9 mouse cellular contexts compared by ENCODE assay signal in the genomic region with DNA sequence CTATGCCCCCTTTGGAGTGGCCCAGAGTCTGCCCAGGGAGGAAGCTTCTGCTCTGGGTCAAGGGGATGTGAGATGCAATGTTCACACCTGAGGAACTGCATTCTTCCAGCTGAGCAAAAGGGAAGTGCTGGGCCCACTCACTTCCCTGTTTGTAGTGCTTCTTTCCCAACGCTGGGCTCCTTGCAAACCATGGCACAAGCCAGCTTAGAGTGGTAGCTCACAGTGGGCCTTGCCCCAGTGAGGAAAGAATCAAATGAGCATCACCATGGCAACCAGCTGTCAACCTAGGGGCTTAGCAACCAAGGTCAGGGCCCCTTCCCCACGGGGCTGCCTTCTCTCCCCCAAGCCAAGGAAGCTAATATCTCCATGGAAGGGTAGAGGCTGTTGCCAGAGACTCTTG. TPM values are rescaled to one million over a fixed set of nuclear protein-coding genes. Genes with fewer than 3 reads are reported as not detected.
DNase-seq lines count a peak whose midpoint lies in the region; ATAC-seq and TF ChIP-seq lines count a peak whose summit lies in the region.
"Had no signal": no experiment of that assay in that cellular context is flagged by ENCODE, and none has a peak within 500 bp of the region (broad histone marks: within the 10 kb centered on the region; RNA-seq: fewer than 3 reads in every experiment).

No protein-coding gene starts in this region.

- H3K27ac ChIP-seq in heart, adult 2 months: peak overlapping the region; percentile 40
- peak overlapping the region; percentile 84 for H3K27ac ChIP-seq in intestine, embryonic 15.5 days

- 35% methylated on average over 2 of the region's 2 CpGs for WGBS in heart, adult 2 months
- 30% methylated on average over 2 of the region's 2 CpGs for WGBS in intestine, embryonic 15.5 days

- no peaks in the 10 kb centered on the region for H3K9me3 ChIP-seq in intestine, embryonic 15.5 days

- no peak for TF ChIP-seq EP300 in heart, adult 2 months (IDR thresholded peaks at IDR 0.05; ENCODE audit: insufficient read depth, low read depth, low read length)

- no peak for TF ChIP-seq POLR2A in heart, adult 2 months (IDR thresholded peaks at IDR 0.05; ENCODE audit: insufficient read depth, low read depth, low read length)

- no peak overlapping the region for H3K4me3 ChIP-seq in heart, adult 2 months
- H3K4me3 ChIP-seq in intestine, embryonic 15.5 days (replicated peaks): no peak overlapping the region

- H3K4me1 ChIP-seq in heart, adult 2 months (ENCODE audit: control insufficient read depth, insufficient read depth, low read length): peaks cover 2% of the 10 kb centered on the region; the same call in 1 of the 2 replicates
- H3K4me1 ChIP-seq in intestine, embryonic 15.5 days (replicated peaks): peaks cover 35% of the 10 kb centered on the region

- no peak for TF ChIP-seq CTCF in heart, adult 2 months (IDR thresholded peaks at IDR 0.05)

- H3K9ac ChIP-seq in heart, adult 2 months (ENCODE audit: low read depth, low read length): no peak overlapping the region
- H3K9ac ChIP-seq in intestine, embryonic 15.5 days: no peak overlapping the region

- peak; percentile 2 to 24 for DNase-seq in heart, adult 2 months
- no peak for DNase-seq in heart, adult 9 months (ENCODE audit: low spot score in 2 of 2)
- peak; percentile 44 for DNase-seq in testis, postnatal 10 days (ENCODE audit: low spot score)
- DNase-seq in testis, postnatal 14 days (ENCODE audit: low spot score): no peak
- DNase-seq in cerebellum, adult 11-12 months: no peak
- DNase-seq in adipocyte (ENCODE audit: low spot score): no peak

- H3K79me2 ChIP-seq in heart, adult 2 months (replicated peaks; ENCODE audit: control insufficient read depth, insufficient read depth, low read length): no peaks in the 10 kb centered on the region

- no peaks in the 10 kb centered on the region for H3K36me3 ChIP-seq in heart, adult 2 months (ENCODE audit: control insufficient read depth, insufficient read depth, low read length)
- no peaks in the 10 kb centered on the region for H3K36me3 ChIP-seq in intestine, embryonic 15.5 days

- no peaks in the 10 kb centered on the region for H3K27me3 ChIP-seq in heart, adult 2 months (ENCODE audit: control insufficient read depth, insufficient read depth, low read length)
- peaks cover 18% of the 10 kb centered on the region for H3K27me3 ChIP-seq in intestine, embryonic 15.5 days (replicated peaks)

- intact Hi-C loops in heart, adult 2 months (cut with DNase I): loop anchor here (10.0 kb wide), 1 partner anchor 158 kb away; no protein-coding TSS in a partner anchor

- no peak for ATAC-seq in intestine, embryonic 15.5 days
- peak; percentile 47 for ATAC-seq in megakaryocyte progenitor cell, adult 5-6 weeks (replicated peaks; ENCODE audit: poor library complexity)

- peak overlapping the region; percentile 58 for H3K4me2 ChIP-seq in intestine, embryonic 15.5 days (replicated peaks)

RNA-seq across cellular contexts. Expression of a gene that starts 20.2 kb away (rescaled TPM):
- total RNA-seq in heart, adult 2 months (2021): 10 to 100 TPM; 18.0 to 20.5 TPM
- polyA plus RNA-seq in heart, adult 2 months (2012; rRNA removed): 12.4 and 35.3 TPM in 2 replicates
- 7.0 and 8.4 TPM in 2 replicates for polyA plus RNA-seq in intestine, embryonic 15.5 days (2015; fragmentation: Nextera tagmentation; extraction: Ambion mirVana)
- total RNA-seq in megakaryocyte progenitor cell, adult 5-6 weeks (2015): not detected in 2 replicates
- not detected in 2 replicates for total RNA-seq in megakaryocyte progenitor cell, adult 5-6 weeks (2017)
- total RNA-seq: left cerebral cortex, postnatal 36 days had no signal

RNA-seq across cellular contexts. Expression of a gene that starts 45.7 kb away (rescaled TPM):
- total RNA-seq in heart, adult 2 months (2021): under 1 TPM; 0.47 to 0.91 TPM
- 1.2 and 1.8 TPM in 2 replicates for polyA plus RNA-seq in heart, adult 2 months (2012; rRNA removed)
- polyA plus RNA-seq in intestine, embryonic 15.5 days (2015; fragmentation: Nextera tagmentation; extraction: Ambion mirVana): 0.55 and 0.95 TPM in 2 replicates
- total RNA-seq in megakaryocyte progenitor cell, adult 5-6 weeks (2015): 2.0 and 5.3 TPM in 2 replicates
- 2.5 and 2.9 TPM in 2 replicates for total RNA-seq in megakaryocyte progenitor cell, adult 5-6 weeks (2017)
- total RNA-seq: left cerebral cortex, postnatal 36 days had no signal

RNA-seq across cellular contexts. Expression of a gene that starts 53.7 kb away (rescaled TPM):
- total RNA-seq in heart, adult 2 months (2021): under 1 TPM; 0.08 to 0.11 TPM
- 0.06 TPM in 1 of 2 replicates, not detected in the other for polyA plus RNA-seq in heart, adult 2 months (2012; rRNA removed)
- polyA plus RNA-seq in intestine, embryonic 15.5 days (2015; fragmentation: Nextera tagmentation; extraction: Ambion mirVana): 0.23 and 0.36 TPM in 2 replicates
- total RNA-seq in megakaryocyte progenitor cell, adult 5-6 weeks (2015): not detected in 2 replicates
- not detected in 2 replicates for total RNA-seq in megakaryocyte progenitor cell, adult 5-6 weeks (2017)

Comparison
In these comparisons a context has a peak if more than half of its experiments do, and no peak if none do; other contexts are left out.
1. DNase-seq: peak in heart, adult 2 months (2 of 2) and testis, postnatal 10 days (single experiment); none in heart, adult 9 months (0 of 2), testis, postnatal 14 days (single experiment), cerebellum, adult 11-12 months (single experiment) and adipocyte (single experiment).
2. RNA of a gene that starts 20.2 kb away (total RNA-seq): 18.0 to 20.5 TPM in heart, adult 2 months; not detected in megakaryocyte progenitor cell, adult 5-6 weeks; every median in the first group is over 10 times any median in the second.